Mouse (Mus musculus) urinary bladder, postnatal 4 days (tissue): Measurements from ENCODE around the gene Gm20441.

ENCODE experiments used
- DNase-seq, 2 experiments: peaks; one replicate each; pipeline ENCODE4 v3.0.0; 2021 to 2022; ENCODE audit warnings: low spot score in 2 of 2

Gm20441 gene

DNA sequence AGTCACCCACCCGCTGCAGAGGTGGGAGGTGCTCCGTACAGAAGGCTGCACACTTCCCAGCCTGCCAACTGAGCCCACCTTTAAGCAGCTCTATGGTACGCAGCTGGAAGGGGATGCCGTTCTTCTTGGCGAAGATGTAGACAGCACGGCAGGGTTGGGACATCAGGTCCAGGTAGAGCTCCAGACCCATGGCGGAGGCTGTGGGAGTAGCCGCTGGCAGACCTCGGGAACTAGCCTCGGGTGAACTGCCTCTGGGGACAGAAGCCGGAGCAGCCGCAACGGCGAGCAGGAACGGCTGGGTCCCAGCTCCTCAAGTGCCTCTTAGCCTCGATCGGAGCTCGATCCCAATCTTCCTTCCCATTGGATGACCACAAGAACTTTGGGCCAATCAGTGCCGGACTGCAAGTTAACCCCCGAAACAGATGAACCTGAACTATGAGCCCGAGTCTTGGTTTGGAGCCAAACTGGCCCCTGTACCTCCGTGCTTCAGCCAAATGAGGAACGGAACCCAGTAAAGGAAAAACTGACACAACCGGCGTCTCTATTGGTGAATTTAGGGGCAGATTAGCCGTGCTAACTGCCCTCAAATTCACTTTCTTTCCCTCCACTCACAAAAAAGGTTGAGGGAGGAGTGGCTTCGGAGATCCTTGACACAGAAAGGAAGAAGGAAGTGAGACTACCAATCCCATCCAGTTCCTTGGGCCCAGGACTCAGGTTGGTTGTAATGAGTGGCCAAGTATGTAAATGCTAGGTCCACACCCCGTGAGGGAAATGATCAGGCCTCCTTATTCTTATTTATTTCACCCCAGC, at the start of gene Gm20441, which contains the start of gene Gstt3:
Gene Gm20441, minus strand, starts transcription at position 186 of the 810 bp plus-strand sequence.
Gene Gstt3, minus strand, starts transcription at position 646 of the 810 bp plus-strand sequence.
- DNase-seq, result peak; percentile 66 to 70

GRCm38 (mm10) chr10:75830275-75830670, 49.5 kb upstream of the Gm20441 start:
- no peak for DNase-seq

DNA sequence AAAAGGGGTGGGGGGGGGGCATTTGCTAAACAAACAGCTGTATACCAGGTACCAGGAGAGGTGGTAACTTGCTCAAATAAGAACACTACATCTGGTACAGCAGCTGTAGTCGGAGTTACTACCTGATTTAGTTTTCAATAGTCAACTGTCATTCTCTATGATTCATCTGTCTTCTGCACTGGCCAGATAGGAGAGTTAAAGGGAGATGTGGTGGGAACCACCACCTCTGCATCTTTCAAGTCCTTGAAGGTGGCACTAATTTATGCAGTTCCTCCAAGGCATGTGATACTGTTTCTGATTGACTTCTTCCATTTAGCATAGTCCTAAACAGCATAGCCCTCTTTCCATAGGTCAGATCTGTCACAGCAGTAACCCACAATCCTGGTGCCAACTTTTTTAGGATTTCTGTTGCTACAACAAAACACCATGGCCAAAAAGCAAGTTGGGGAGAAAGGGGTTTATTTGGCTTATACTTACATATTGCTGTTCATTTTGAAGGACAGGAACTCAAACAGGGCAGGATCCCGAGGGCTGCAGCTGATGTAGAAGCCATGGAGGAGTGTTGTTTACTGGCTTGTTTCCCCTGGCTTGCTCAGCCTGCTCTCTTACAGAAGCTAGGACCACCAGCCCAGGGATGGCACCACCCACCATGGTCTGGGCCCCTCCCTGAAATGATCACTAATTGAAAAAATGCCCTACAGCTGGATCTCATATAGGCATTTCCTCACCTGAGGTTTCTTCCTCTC, 48.9 kb upstream of the Gm20441 start:
- no peak for DNase-seq

- peak in 1 of 2 experiments; percentile 32 for DNase-seq
These were observed 47.8 kb upstream of the Gm20441 start for GRCm38 (mm10) chr10:75828500-75828931.

GRCm38 (mm10) chr10:75827668-75828360, 47.1 kb upstream of the Gm20441 start:
- peak in 1 of 2 experiments; percentile 33 for DNase-seq

- no peak for DNase-seq
These were observed 43.8 kb upstream of the Gm20441 start for GRCm38 (mm10) chr10:75824530-75824929.

DNA sequence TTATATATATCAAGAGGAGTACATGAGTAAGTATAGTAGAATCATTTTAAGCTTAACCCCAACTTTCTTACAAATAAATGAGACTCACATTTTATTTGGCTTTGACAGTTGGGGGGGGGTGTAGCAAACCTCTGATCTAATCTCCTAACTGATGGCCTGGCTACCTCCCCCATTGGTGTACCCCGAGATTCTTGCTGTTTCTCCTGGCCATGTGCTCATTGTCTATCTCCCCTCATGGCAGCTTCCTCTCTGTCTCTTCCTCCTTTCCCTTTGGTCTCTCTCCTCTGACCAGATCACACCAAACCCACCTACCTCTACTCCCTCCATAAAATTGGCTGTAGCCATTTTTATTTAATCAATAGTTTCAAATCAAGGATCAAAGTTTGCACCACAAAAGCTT, 43.0 kb upstream of the Gm20441 start:
- DNase-seq, result no peak

DNA sequence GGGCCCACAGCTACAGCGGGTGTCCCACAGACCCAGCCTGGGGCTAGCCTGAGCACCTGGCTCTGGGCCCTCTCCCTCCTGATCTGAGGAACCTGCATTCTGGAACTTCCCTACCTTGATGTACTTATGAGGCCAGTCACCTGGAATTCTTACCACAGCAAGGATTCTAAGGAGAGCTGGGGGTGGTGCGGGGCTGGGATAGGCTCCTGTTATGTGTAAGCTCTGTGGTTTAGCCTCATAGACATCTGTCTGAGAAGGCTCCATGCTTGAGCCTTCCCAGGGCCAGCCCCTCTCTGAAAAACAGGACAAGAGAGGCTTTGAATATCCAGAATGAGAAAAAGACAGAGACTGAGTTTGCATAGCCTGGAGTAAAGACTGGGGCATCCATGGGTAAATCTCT, 41.7 kb upstream of the Gm20441 start, which contains the start of gene Gstt4:
Gene Gstt4, minus strand, starts transcription at position 101 of the 400 bp plus-strand sequence.
- no peak for DNase-seq

DNA sequence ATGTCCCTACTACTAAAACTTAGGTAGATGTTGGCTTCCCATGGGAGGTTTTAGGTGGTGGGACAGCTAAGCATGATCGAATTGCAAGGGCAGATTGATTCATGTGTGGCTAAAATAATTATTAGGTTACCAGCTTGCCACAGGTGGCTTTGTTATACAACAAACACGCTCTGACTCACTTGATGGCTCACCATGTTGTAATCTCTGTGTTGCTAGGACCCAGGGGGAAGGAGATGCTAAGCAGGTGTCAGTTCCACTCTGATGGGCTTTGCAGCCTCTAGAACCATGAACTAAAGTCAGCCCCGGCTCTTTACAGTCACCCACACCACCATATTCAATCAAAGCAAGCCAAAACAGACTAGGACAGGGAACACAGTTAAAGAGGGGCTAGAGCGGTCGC, 39.1 kb upstream of the Gm20441 start:
- DNase-seq, result no peak

DNA sequence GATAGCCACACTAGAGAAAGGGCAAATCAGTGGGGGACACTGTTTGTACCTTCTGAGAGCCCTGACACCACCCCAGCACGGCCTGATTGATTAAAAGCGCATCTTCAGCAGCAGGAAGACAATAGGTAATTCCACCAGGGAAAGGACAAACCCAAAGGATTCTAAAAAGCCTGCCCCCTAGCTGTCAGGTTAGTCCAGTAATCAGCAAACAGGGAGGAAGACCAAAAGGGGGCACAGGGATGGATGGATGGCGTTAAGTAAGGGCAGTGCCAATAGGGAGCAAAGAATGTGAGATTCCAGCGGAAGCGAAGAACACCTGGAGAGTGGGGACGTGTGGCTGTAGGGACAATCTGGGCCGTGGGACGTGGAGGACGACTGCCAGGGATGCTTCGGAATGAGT, 37.9 kb upstream of the Gm20441 start:
- DNase-seq, result no peak

- no peak for DNase-seq
These were observed 23.5 kb upstream of the Gm20441 start for GRCm38 (mm10) chr10:75804217-75804616.

- DNase-seq, result peak in 1 of 2 experiments; percentile 53
These were observed 17.5 kb upstream of the Gm20441 start, which contains the start of gene Gstt1 for GRCm38 (mm10) chr10:75798176-75798696. Gstt1 (minus strand) TSS chr10:75798584.

DNA sequence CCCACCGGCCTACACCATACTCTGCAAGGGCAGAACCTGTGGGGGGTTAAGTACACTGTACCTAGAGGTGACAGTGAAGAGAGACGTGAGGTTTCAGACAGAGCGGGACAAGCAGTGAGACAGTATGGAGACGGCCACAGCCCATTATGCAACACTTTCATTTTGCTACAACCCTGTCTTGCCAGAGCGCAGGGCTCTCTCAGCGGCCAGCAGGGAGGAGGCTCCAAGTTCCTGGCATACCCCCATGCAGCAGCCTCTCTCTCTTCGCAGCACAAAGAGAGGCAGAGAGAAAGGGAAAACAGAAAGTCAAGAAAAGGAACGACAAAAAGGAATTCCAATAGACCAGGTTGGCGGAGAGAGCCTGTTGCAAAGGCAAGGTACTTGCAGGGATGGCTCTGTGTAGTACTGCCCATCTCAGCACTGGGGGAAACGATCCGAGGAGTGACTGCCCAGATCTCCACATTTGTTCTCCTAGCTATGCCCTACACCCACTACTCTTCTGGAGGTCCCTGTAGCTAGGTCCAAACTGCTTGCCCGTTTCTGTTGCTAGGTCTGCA, 16.9 kb upstream of the Gm20441 start:
- peak in 1 of 2 experiments; percentile 44 for DNase-seq

GRCm38 (mm10) chr10:75796731-75797516, 16.2 kb upstream of the Gm20441 start:
- no peak for DNase-seq

- DNase-seq, result no peak
These were observed 14.1 kb upstream of the Gm20441 start for GRCm38 (mm10) chr10:75794880-75795279.

- no peak for DNase-seq
These were observed 10.0 kb upstream of the Gm20441 start for GRCm38 (mm10) chr10:75790773-75791172.

DNA sequence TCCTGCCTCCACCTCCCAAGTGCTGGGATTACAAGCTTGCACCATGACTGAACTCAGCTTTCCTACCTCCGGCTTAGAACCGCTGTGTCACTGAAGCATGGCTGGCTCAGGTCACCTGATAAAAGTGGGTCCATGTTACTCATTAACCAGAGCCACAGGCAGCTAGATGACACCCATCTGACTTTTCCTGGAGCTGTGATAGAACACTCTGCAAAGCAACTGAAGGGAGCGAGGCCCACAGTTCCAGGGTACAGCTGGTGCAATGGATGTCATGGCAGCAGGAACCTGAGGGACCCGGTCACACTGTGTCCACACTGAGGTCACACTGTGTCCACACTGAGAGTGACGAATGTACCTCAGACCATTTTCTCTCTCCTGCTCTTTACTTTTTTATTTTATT, 9.1 kb upstream of the Gm20441 start:
- DNase-seq, result no peak

DNA sequence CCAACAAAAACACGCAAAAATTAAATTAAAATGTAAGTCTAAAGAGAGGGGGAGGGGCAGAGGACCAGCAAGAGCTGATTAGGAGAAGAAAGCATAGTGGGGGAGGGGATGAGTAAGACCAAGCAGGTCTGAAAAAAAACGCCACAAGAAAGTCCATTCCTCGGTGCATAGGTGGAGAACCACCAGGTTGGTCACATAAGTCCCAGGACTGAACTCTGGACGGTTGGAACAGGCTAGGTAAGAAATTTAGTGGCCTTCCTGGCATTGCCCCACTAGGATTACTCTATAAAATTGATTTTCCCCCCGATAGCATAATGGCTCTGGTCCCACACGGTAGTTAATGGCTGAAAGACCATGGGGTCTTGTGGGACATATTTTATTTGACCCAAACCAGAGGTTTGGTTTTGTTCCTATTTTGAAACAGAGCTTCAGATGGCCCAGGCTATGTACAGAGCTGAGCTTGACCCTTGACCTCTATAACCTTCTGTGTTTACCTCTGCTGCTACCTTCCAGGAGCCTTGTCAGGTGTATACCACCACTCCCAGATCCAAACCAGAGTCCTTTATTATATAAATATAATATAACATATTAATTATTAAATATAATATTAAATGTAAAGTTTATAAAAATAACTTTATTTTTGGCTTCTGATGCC, 8.5 kb upstream of the Gm20441 start:
- DNase-seq, result no peak

DNA sequence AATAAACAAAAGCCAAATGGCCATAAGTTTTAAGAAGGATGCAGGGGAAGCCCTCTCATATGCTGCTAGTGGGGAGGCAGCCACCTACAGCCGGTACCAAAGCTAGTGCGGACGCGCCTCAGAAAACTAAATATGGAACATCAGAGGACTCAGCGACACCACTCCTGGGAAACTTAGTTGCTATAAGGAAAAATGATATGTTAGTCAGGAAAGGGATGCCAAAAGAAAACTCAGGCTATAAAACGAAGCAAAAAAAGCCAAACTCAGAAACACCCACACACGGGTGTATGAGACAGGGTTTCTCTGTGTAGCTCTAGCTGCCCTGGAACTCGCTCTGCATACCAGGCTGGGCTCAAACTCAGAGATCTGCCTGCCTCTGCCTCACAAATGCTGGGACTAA, 7.5 kb upstream of the Gm20441 start:
- no peak for DNase-seq

DNA sequence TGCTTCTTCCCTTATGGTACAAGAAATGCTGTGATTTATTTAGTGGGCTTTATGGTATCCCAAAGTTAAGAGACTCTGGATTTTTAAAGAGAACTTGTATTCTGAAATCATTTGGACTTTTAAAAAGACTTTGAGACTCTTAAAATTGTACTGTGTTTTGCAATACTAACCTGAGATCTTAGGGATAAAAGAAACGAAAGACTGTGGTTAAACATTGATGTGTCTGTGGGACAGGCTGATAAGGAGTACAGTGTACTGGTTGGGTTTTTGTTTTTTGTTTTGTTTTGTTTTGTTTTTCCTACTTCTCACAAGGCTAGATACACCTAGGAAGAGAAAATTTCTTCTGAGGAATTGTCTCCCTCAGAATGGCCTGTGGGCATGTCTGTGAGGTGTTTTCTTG, 4.7 kb upstream of the Gm20441 start:
- DNase-seq, result no peak
